ENCODE assay signal across 8 mouse cellular contexts in genomic region chr5:76183750-76184261, GRCm38 (mm10). TPM values are rescaled to one million over a fixed set of nuclear protein-coding genes. Genes with fewer than 3 reads are reported as not detected.
DNase-seq lines count a peak whose midpoint lies in the region; ATAC-seq lines count a peak whose summit lies in the region.

Gene Tmem165, plus strand, starts transcription at chr5:76183880.

- no peaks in the 10 kb centered on the region for H3K9me3 ChIP-seq in megakaryocyte, embryonic 14.5 days

- peaks cover 52% of the 10 kb centered on the region for H3K4me1 ChIP-seq in megakaryocyte, embryonic 14.5 days

- H3K27me3 ChIP-seq in megakaryocyte, embryonic 14.5 days (replicated peaks), result no peaks in the 10 kb centered on the region

- peak within 1 kb of the TSS; percentile 95 for H3K4me3 ChIP-seq in megakaryocyte, embryonic 14.5 days (replicated peaks)

- peaks cover 22% of the 10 kb centered on the region for H3K36me3 ChIP-seq in megakaryocyte, embryonic 14.5 days (replicated peaks; ENCODE audit: low read length)

- DNase-seq in ZHBTc4 (ENCODE audit: low read depth, low spot score), result peak; percentile 96
- peak; percentile 89 to 91 for DNase-seq in gastrocnemius, adult 8-10 months (ENCODE audit: low spot score in 2 of 2)
- peak; percentile 39 for DNase-seq in hindlimb bud, embryonic 11.5 days (ENCODE audit: extremely low spot score, low read depth, low spot score)
- peak; percentile 79 to 93 for DNase-seq in left cerebral cortex, adult 8-10 months (ENCODE audit: low spot score in 2 of 2)
- peak; percentile 97 for DNase-seq in right cerebral cortex, postnatal 10 days (ENCODE audit: low spot score in 2 of 2)
- DNase-seq in urinary bladder, postnatal 25 days (ENCODE audit: low spot score), result peak; percentile 91

- ATAC-seq in common myeloid progenitor, adult 5-6 weeks (replicated peaks; ENCODE audit: low read depth, poor library complexity, severe bottlenecking), result peak; percentile 95

RNA-seq across cellular contexts. Expression of gene Tmem165, which starts in this region (rescaled TPM):
- 43.2 and 54.0 TPM in 2 replicates for total RNA-seq in common myeloid progenitor, adult 5-6 weeks (2017)
- 10 to 100 TPM; 12.1 to 14.5 (median 13.7) TPM for total RNA-seq in gastrocnemius, adult 8-10 months (2022)
- total RNA-seq in left cerebral cortex, adult 8-10 months (2022), result 10 to 100 TPM; 28.6 to 34.4 (median 33.1) TPM
- 98.6 and 161 TPM in 2 replicates for polyA plus RNA-seq in megakaryocyte, embryonic 14.5 days (2012; ENCODE audit: insufficient read depth, low replicate concordance)

Comparison
In these comparisons a context has a peak if more than half of its experiments do, and no peak if none do; other contexts are left out.
1. Peak in every context shown above with its lines: DNase-seq, ATAC-seq and H3K4me3 ChIP-seq.
2. DNase-seq: peak in every context shown above with its lines; median percentile 97 in right cerebral cortex, postnatal 10 days; 96 in ZHBTc4; 91 in urinary bladder, postnatal 25 days; 90 in gastrocnemius, adult 8-10 months; 86 in left cerebral cortex, adult 8-10 months; 39 in hindlimb bud, embryonic 11.5 days.